Mouse (Mus musculus): Measurements from ENCODE around the gene Dhx58. TPM values are rescaled to one million over a fixed set of nuclear protein-coding genes. Genes with fewer than 3 reads are reported as not detected.

Gene Dhx58
- polyA plus RNA-seq, 1 experiment from 2014 or later, result 1.5 TPM

DNA sequence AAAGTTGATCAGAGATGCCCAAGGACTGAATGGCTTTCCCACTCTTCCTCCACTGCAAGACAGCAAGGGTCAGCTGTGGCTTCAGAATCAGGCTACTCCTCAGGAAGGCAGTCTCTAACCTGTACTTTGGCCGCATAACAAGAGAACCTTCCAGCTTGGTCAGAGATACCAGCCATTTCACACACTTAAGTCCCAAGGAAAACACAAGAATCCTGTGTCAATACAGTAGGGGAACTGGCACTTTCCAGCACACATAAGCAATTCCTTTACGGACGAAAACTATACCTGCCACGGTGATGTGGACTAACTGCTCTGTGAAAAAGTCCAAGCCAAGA is 32.6 kb upstream of the Dhx58 start:
- 15% methylated on average over 4 of the region's 4 CpGs for WGBS (ENCODE audit: insufficient replicate concordance)
- ATAC-seq, result no peak
- Histone ChIP-seq H3K27ac (peak overlapping the region; percentile 94), H3K27me3 (replicated peaks) (no peaks in the 10 kb centered on the region), H3K9me3 (replicated peaks) (no peaks in the 10 kb centered on the region), H3K9ac (peak overlapping the region; percentile 99), H3K4me3 (peak overlapping the region; percentile 99), H3K36me3 (peaks cover 35% of the 10 kb centered on the region), H3K4me2 (peak overlapping the region; percentile 96), H3K4me1 (peaks cover 68% of the 10 kb centered on the region)

DNA sequence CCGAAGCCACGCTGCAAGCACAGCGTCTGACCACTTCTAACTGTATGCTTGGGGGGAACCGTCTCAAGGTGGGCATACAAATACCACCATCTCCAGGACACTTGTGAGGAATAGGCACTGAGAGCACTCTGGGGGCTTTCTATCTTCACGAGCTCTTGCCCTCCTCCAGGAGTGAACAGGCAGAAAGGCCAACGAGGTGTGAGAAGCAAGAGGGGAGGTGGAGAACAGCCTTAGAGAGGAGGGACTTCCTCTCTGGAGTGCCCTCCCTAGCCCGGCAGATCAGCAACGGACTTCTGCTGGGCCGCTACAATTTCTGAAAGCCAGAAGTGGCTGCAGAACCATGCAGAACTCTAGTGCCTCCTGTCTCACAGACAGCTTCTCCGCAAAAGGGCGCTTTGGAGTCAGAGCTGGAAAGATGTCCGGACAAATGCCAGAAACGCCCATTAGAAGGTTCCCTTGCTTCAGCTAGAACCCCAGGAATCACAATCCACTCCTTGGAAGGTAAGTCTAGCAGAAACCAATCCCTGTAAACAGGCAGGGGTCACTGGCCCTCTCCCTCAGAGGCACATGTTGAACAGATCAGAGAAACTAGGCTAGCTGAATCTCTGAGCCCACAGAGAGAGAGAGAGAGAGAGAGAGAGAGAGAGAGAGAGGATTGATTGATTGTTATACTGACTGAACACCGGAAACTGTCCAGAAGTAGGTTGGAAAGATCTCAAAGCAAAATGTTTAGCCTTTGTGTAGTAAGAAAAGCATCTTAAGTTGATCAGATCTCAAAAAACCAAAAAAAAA is 32.1 kb upstream of the Dhx58 start:
- H3K4me3 ChIP-seq, result peak overlapping the region; percentile 99
- no peaks in the 10 kb centered on the region for H3K9me3 ChIP-seq (replicated peaks)
- H3K27ac ChIP-seq, result peak overlapping the region; percentile 94
- H3K27me3 ChIP-seq (replicated peaks), result no peaks in the 10 kb centered on the region
- H3K36me3 ChIP-seq, result peaks cover 36% of the 10 kb centered on the region
- ATAC-seq, result no peak
- WGBS (ENCODE audit: insufficient replicate concordance), result 31% methylated on average over 14 of the region's 14 CpGs
- H3K4me1 ChIP-seq, result peaks cover 73% of the 10 kb centered on the region
- peak overlapping the region; percentile 99 for H3K9ac ChIP-seq
- H3K4me2 ChIP-seq, result peak overlapping the region; percentile 96

DNA sequence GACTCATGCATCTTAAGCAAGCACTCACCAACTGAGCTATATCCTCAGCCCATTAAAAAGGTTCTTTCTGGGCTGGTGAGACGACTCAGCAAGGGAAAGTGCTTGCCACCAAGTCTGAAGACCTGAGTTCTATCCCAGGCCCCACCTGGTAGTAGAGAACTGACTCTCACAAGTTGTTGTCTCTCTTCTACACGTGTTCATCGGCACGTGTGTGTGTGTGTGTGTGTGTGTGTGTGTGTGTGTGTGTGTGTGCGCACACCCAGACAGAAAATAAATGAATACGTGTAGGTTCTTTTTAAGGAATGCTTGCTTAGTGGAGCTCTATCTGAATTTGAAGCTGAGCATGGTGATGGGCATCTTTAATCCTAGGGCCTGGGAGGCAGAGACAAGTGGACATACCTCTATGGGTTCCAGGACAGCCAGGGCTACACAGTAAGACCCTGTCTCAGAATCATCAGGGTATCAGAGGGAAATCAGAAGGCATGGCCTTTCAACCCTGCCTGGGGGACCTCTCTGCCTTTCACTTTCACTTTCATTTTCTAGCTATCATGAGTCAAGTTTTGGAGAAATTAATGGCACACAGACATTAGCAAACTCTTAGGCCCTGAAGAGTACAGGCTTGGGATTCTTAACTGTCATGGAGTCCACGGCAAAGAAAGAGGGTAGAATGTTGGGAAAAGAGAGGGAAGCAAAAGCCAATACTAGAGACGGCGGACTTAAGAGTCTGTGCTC is 31.2 kb upstream of the Dhx58 start:
- Histone ChIP-seq H3K9me3 (replicated peaks) (no peaks in the 10 kb centered on the region), H3K9ac (peak overlapping the region; percentile 99), H3K27me3 (replicated peaks) (no peaks in the 10 kb centered on the region), H3K36me3 (peaks cover 38% of the 10 kb centered on the region), H3K4me2 (peak overlapping the region; percentile 96), H3K27ac (peak overlapping the region; percentile 94), H3K4me3 (peak overlapping the region; percentile 99), H3K4me1 (peaks cover 82% of the 10 kb centered on the region)
- ATAC-seq, result no peak
- 78% methylated on average over 9 of the region's 9 CpGs for WGBS (ENCODE audit: insufficient replicate concordance)

DNA sequence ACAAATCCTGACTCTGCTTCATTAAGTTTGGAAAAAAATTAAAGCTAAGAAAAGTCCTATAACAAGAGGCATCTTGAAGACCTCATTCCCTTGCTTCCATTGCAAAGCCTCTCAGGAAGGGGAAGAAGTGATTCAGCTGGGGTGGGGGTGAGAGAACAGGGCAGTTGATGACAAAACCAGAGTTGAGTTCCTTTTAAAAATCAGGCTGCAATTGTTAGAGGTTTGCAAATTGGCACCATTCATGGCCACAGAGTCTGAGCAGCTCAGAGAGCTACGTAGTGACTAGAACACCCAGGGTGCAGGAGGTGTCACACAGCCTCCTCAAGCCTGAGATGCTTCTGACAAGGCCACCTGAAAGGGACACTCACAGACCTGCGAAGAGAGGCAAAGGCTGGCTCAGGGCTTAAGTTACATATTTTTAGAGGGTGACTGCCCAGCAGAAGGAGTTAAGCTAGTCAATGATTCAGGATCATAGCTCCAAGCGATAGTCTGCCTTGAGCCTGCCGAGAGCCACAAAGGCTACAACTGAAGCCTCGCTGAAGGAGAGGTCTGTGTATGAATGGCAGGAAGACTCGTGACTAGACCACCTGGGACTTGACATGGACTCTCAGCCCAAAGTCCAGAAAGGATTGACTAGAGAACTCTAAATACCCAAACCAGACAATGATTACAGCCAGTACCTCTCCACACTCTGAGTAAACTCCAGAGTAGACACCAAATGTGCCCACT is 26.6 kb upstream of the Dhx58 start:
- Histone ChIP-seq H3K27me3 (replicated peaks) (no peaks in the 10 kb centered on the region), H3K4me1 (peaks cover 84% of the 10 kb centered on the region), H3K4me3 (no peak overlapping the region), H3K9ac (no peak overlapping the region), H3K9me3 (replicated peaks) (no peaks in the 10 kb centered on the region), H3K27ac (0 out of 2 replicates have a peak overlapping the region, but pooled peaks have one; percentile 8), H3K4me2 (no peak overlapping the region), H3K36me3 (peaks cover 63% of the 10 kb centered on the region)
- ATAC-seq, result no peak
- WGBS (ENCODE audit: insufficient replicate concordance), result 72% methylated on average over 6 of the region's 6 CpGs

DNA sequence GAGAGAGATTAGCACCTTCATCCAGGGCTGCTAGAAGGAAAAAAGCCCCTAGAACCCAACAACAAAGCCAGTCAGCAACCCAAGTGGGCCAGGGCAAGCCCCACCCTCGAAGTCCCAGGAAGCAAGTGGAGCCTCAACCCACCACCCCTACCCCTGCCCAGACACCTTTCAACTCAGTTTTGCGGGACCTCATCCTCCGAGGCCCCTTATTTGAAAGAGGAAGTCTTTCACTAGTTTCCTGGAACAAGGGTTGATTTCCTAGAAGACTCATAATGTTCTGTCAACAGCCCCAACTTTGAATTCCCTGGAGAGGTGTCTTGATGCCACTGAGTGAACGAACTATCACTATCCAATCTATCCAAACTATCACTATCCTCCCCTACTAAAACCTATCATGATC is 25.9 kb upstream of the Dhx58 start:
- Histone ChIP-seq H3K4me1 (peaks cover 84% of the 10 kb centered on the region), H3K27me3 (replicated peaks) (no peaks in the 10 kb centered on the region), H3K27ac (no peak overlapping the region), H3K4me3 (no peak overlapping the region), H3K36me3 (peaks cover 64% of the 10 kb centered on the region), H3K9ac (no peak overlapping the region), H3K9me3 (replicated peaks) (no peaks in the 10 kb centered on the region), H3K4me2 (no peak overlapping the region)
- no peak for ATAC-seq
- WGBS (ENCODE audit: insufficient replicate concordance), result 43% methylated on average over 4 of the region's 4 CpGs

- no peak overlapping the region for H3K27ac ChIP-seq
- peaks cover 83% of the 10 kb centered on the region for H3K4me1 ChIP-seq
- 87% methylated on average over 6 of the region's 6 CpGs for WGBS (ENCODE audit: insufficient replicate concordance)
- no peak for ATAC-seq
- H3K27me3 ChIP-seq (replicated peaks), result no peaks in the 10 kb centered on the region
- peaks cover 66% of the 10 kb centered on the region for H3K36me3 ChIP-seq
- no peaks in the 10 kb centered on the region for H3K9me3 ChIP-seq (replicated peaks)
- no peak overlapping the region for H3K9ac ChIP-seq
- H3K4me3 ChIP-seq, result no peak overlapping the region
- H3K4me2 ChIP-seq, result no peak overlapping the region
Measured at GRCm38 (mm10) chr11:100728601-100729000, 24.5 kb upstream of the Dhx58 start.

- peaks cover 58% of the 10 kb centered on the region for H3K36me3 ChIP-seq
- 95% methylated on average over 3 of the region's 3 CpGs for WGBS (ENCODE audit: insufficient replicate concordance)
Measured at GRCm38 (mm10) chr11:100727201-100727600, 23.1 kb upstream of the Dhx58 start.

GRCm38 (mm10) chr11:100724919-100725512 is 20.9 kb upstream of the Dhx58 start:
- peak; percentile 52; the same call in 1 of the 2 replicates for ATAC-seq
- WGBS (ENCODE audit: insufficient replicate concordance), result 21% methylated on average over 5 of the region's 5 CpGs
- H3K27me3 ChIP-seq (replicated peaks), result no peaks in the 10 kb centered on the region
- peaks cover 83% of the 10 kb centered on the region for H3K4me1 ChIP-seq
- H3K4me2 ChIP-seq, result peak overlapping the region; percentile 22; the same call in 1 of the 2 replicates
- H3K9ac ChIP-seq, result no peak overlapping the region; the same call in 1 of the 2 replicates
- H3K27ac ChIP-seq, result peak overlapping the region; percentile 78
- peaks cover 62% of the 10 kb centered on the region for H3K36me3 ChIP-seq
- H3K9me3 ChIP-seq (replicated peaks), result no peaks in the 10 kb centered on the region
- no peak overlapping the region for H3K4me3 ChIP-seq

More at GRCm38 (mm10) chr11:100727201-100727600, 23.1 kb upstream of the Dhx58 start:
- H3K4me3 ChIP-seq, result no peak overlapping the region
- no peaks in the 10 kb centered on the region for H3K9me3 ChIP-seq (replicated peaks)
- H3K4me1 ChIP-seq, result peaks cover 83% of the 10 kb centered on the region
- ATAC-seq, result no peak
- H3K9ac ChIP-seq, result no peak overlapping the region
- H3K4me2 ChIP-seq, result no peak overlapping the region
- no peak overlapping the region for H3K27ac ChIP-seq
- no peaks in the 10 kb centered on the region for H3K27me3 ChIP-seq (replicated peaks)

DNA sequence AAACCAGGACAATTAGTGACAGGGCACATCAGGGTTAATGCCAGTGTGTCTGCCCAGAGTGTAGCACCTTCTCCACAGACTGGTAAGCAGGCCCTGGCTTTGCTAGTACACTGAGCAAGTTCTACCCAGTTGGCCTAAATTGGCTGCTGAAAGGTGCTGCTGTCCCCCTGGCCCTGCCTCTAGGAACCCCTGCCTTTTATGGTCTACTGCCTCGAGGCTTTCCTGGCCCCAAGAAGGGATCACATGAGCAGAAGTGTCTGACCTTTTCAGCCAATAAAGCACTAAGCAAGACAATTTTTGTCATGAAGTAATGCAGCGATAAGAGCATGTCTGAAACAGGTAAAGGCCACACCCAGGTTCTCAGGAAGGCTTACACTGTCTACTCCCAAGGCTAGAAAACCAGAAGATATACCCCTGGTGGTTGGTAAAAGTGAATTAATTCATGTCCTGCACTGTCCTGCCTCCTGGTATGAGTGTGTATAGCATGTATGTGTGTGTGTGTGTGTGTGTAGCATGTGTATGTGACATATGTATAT is 18.5 kb upstream of the Dhx58 start:
- Histone ChIP-seq H3K4me3 (no peak overlapping the region), H3K4me2 (peak overlapping the region; percentile 42), H3K9ac (peak overlapping the region; percentile 24; the same call in 1 of the 2 replicates), H3K9me3 (replicated peaks) (no peaks in the 10 kb centered on the region), H3K36me3 (peaks cover 63% of the 10 kb centered on the region), H3K27ac (peak overlapping the region; percentile 74), H3K4me1 (peaks cover 74% of the 10 kb centered on the region), H3K27me3 (replicated peaks) (no peaks in the 10 kb centered on the region)
- 33% methylated on average over 2 of the region's 2 CpGs for WGBS (ENCODE audit: insufficient replicate concordance)
- ATAC-seq, result peak; percentile 22; the same call in 1 of the 2 replicates

GRCm38 (mm10) chr11:100721776-100722492 is 17.9 kb upstream of the Dhx58 start:
- peak overlapping the region; percentile 74 for H3K27ac ChIP-seq
- H3K4me3 ChIP-seq, result no peak overlapping the region
- H3K4me1 ChIP-seq, result peaks cover 68% of the 10 kb centered on the region
- peak overlapping the region; percentile 42 for H3K4me2 ChIP-seq
- 23% methylated on average over 8 of the region's 8 CpGs for WGBS (ENCODE audit: insufficient replicate concordance)
- H3K36me3 ChIP-seq, result peaks cover 65% of the 10 kb centered on the region
- no peaks in the 10 kb centered on the region for H3K9me3 ChIP-seq (replicated peaks)
- peak overlapping the region; percentile 25 for H3K9ac ChIP-seq
- no peaks in the 10 kb centered on the region for H3K27me3 ChIP-seq (replicated peaks)
- ATAC-seq, result peak; percentile 75

- Histone ChIP-seq H3K4me2 (0 out of 2 replicates have a peak overlapping the region, but pooled peaks have one; percentile 42), H3K4me3 (no peak overlapping the region), H3K9ac (peak overlapping the region; percentile 30; the same call in 1 of the 2 replicates), H3K36me3 (peaks cover 71% of the 10 kb centered on the region), H3K27ac (peak overlapping the region; percentile 74), H3K9me3 (replicated peaks) (no peaks in the 10 kb centered on the region), H3K4me1 (peaks cover 67% of the 10 kb centered on the region), H3K27me3 (replicated peaks) (no peaks in the 10 kb centered on the region)
- no peak for ATAC-seq
- WGBS (ENCODE audit: insufficient replicate concordance), result 29% methylated on average over 4 of the region's 4 CpGs
Measured at GRCm38 (mm10) chr11:100721254-100721653, 17.2 kb upstream of the Dhx58 start.
